ENCODE assay signal across 13 mouse cellular contexts in genomic region chr7:46113435-46113834, GRCm38 (mm10). TPM values are rescaled to one million over a fixed set of nuclear protein-coding genes. Genes with fewer than 3 reads are reported as not detected.
DNase-seq lines count a peak whose midpoint lies in the region; ATAC-seq and TF ChIP-seq lines count a peak whose summit lies in the region.
"Had no signal": no experiment of that assay in that cellular context is flagged by ENCODE, and none has a peak within 500 bp of the region (broad histone marks: within the 10 kb centered on the region; RNA-seq: fewer than 3 reads in every experiment).

No protein-coding gene starts in this region.

- H3K4me3 ChIP-seq in gastrocnemius, adult 2 months, result no peak overlapping the region
- H3K4me3 ChIP-seq in limb, embryonic 11.5 days (ENCODE audit: low read depth, low read length), result no peak overlapping the region
- no peak overlapping the region for H3K4me3 ChIP-seq in limb, embryonic 10.5 days
- no peak overlapping the region for H3K4me3 ChIP-seq in embryonic facial prominence, embryonic 14.5 days (ENCODE audit: low read depth, low read length)
- H3K4me3 ChIP-seq in neural tube, embryonic 15.5 days (replicated peaks), result no peak overlapping the region
- H3K4me3 ChIP-seq: forebrain, embryonic 10.5 days; heart, embryonic 13.5 days; megakaryocyte, embryonic 14.5 days had no signal

- DNase-seq in gastrocnemius, adult 2 months, result peak; percentile 35
- DNase-seq in gastrocnemius, postnatal 4 days (ENCODE audit: low spot score in 2 of 2), result no peak
- peak; percentile 42 for DNase-seq in limb, embryonic 11.5 days (ENCODE audit: low spot score)
- no peak for DNase-seq in limb, embryonic 10.5 days (ENCODE audit: low spot score)
- peak; percentile 36 for DNase-seq in embryonic facial prominence, embryonic 14.5 days (ENCODE audit: low spot score)
- no peak for DNase-seq in right cerebral cortex, adult 18-20 months
- DNase-seq: adrenal gland, adult 2 months; kidney, adult 18-20 months; lung, embryonic 14.5 days had no signal

- intact Hi-C loops in gastrocnemius, adult 2 months (cut with DNase I), result no loop called here

- H3K27ac ChIP-seq in gastrocnemius, adult 2 months, result peak overlapping the region; percentile 90; the same call in 1 of the 2 replicates
- H3K27ac ChIP-seq in limb, embryonic 11.5 days (replicated peaks; ENCODE audit: low read depth, low read length), result no peak overlapping the region
- H3K27ac ChIP-seq in limb, embryonic 10.5 days, result no peak overlapping the region
- H3K27ac ChIP-seq in embryonic facial prominence, embryonic 14.5 days (replicated peaks; ENCODE audit: low read depth, low read length), result no peak overlapping the region
- H3K27ac ChIP-seq in neural tube, embryonic 15.5 days (replicated peaks), result 0 out of 2 replicates have a peak overlapping the region, but pooled peaks have one; percentile 24
- H3K27ac ChIP-seq: forebrain, embryonic 10.5 days; heart, embryonic 13.5 days had no signal

- WGBS in limb, embryonic 11.5 days, result 70% methylated on average over 3 of the region's 3 CpGs
- WGBS in limb, embryonic 10.5 days, result 74% methylated on average over 3 of the region's 3 CpGs
- 63% methylated on average over 3 of the region's 3 CpGs for WGBS in embryonic facial prominence, embryonic 14.5 days
- whole genome bisulfite sequencing in neural tube, embryonic 15.5 days, result 46% methylated on average over 3 of the region's 3 CpGs

- H3K36me3 ChIP-seq in limb, embryonic 11.5 days (ENCODE audit: control insufficient read depth, insufficient read depth, low read length), result no peaks in the 10 kb centered on the region
- H3K36me3 ChIP-seq in limb, embryonic 10.5 days, result no peaks in the 10 kb centered on the region
- no peaks in the 10 kb centered on the region for H3K36me3 ChIP-seq in embryonic facial prominence, embryonic 14.5 days (ENCODE audit: control insufficient read depth, insufficient read depth, low read length)
- H3K36me3 ChIP-seq in neural tube, embryonic 15.5 days, result no peaks in the 10 kb centered on the region
- H3K36me3 ChIP-seq: forebrain, embryonic 10.5 days; heart, embryonic 13.5 days had no signal

- H3K9me3 ChIP-seq in limb, embryonic 11.5 days (ENCODE audit: control insufficient read depth, low read length), result no peaks in the 10 kb centered on the region
- no peaks in the 10 kb centered on the region for H3K9me3 ChIP-seq in limb, embryonic 10.5 days (replicated peaks)
- no peaks in the 10 kb centered on the region for H3K9me3 ChIP-seq in embryonic facial prominence, embryonic 14.5 days (ENCODE audit: control insufficient read depth, low read length)
- H3K9me3 ChIP-seq in neural tube, embryonic 15.5 days (replicated peaks), result no peaks in the 10 kb centered on the region
- H3K9me3 ChIP-seq: heart, embryonic 13.5 days had no signal

- TF ChIP-seq CTCF in gastrocnemius, adult 2 months (IDR thresholded peaks at IDR 0.05), result no peak

- H3K4me2 ChIP-seq in limb, embryonic 11.5 days (ENCODE audit: low read depth, severe bottlenecking), result no peak overlapping the region
- no peak overlapping the region for H3K4me2 ChIP-seq in embryonic facial prominence, embryonic 14.5 days (ENCODE audit: low read depth, low read length)
- H3K4me2 ChIP-seq in neural tube, embryonic 15.5 days, result no peak overlapping the region
- H3K4me2 ChIP-seq: heart, embryonic 13.5 days; lung, embryonic 14.5 days had no signal

- no peaks in the 10 kb centered on the region for H3K27me3 ChIP-seq in limb, embryonic 11.5 days (ENCODE audit: control insufficient read depth, insufficient read depth, low read length)
- no peaks in the 10 kb centered on the region for H3K27me3 ChIP-seq in limb, embryonic 10.5 days (ENCODE audit: low read depth, poor library complexity, severe bottlenecking)
- no peaks in the 10 kb centered on the region for H3K27me3 ChIP-seq in embryonic facial prominence, embryonic 14.5 days (replicated peaks; ENCODE audit: control insufficient read depth, insufficient read depth, low read length)
- no peaks in the 10 kb centered on the region for H3K27me3 ChIP-seq in neural tube, embryonic 15.5 days (replicated peaks)
- H3K27me3 ChIP-seq: heart, embryonic 13.5 days had no signal

- H3K4me1 ChIP-seq in limb, embryonic 11.5 days (ENCODE audit: control insufficient read depth, insufficient read depth, low read length), result peaks cover 6% of the 10 kb centered on the region
- H3K4me1 ChIP-seq in limb, embryonic 10.5 days, result peaks cover 46% of the 10 kb centered on the region
- H3K4me1 ChIP-seq in embryonic facial prominence, embryonic 14.5 days (ENCODE audit: control insufficient read depth, insufficient read depth, low read length), result no peaks in the 10 kb centered on the region
- peaks cover 21% of the 10 kb centered on the region for H3K4me1 ChIP-seq in neural tube, embryonic 15.5 days
- H3K4me1 ChIP-seq: megakaryocyte, embryonic 14.5 days had no signal

- H3K9ac ChIP-seq in limb, embryonic 11.5 days (ENCODE audit: low read length), result no peak overlapping the region
- no peak overlapping the region for H3K9ac ChIP-seq in embryonic facial prominence, embryonic 14.5 days (ENCODE audit: low read depth, low read length)
- no peak overlapping the region for H3K9ac ChIP-seq in neural tube, embryonic 15.5 days (replicated peaks)
- H3K9ac ChIP-seq: heart, embryonic 13.5 days; lung, embryonic 14.5 days had no signal

- ATAC-seq in limb, embryonic 11.5 days (ENCODE audit: insufficient number of reproducible peaks, low FRiP score, low TSS enrichment, low read depth), result no peak
- ATAC-seq in embryonic facial prominence, embryonic 14.5 days (ENCODE audit: low read depth), result 0 out of 2 replicates have a peak, but pooled peaks have one; percentile 7
- no peak for ATAC-seq in neural tube, embryonic 15.5 days (ENCODE audit: low FRiP score)

RNA-seq across cellular contexts. Expression of gene Kcnj11, which starts 12.9 kb away (rescaled TPM):
- total RNA-seq in gastrocnemius, adult 2 months (2021), result 100 to 1,000 TPM; 109 to 121 TPM
- 10 to 100 TPM; 41.4 to 45.1 TPM for total RNA-seq in gastrocnemius, postnatal 4 days (2021)
- polyA plus RNA-seq in limb, embryonic 11.5 days (2014; fragmentation: Nextera tagmentation; extraction: Ambion mirVana), result 0.16 TPM in 1 of 2 replicates, not detected in the other
- polyA plus RNA-seq in limb, embryonic 10.5 days (2016; fragmentation: Nextera tagmentation; extraction: Ambion mirVana), result 0.06 and 0.13 TPM in 2 replicates
- polyA plus RNA-seq in embryonic facial prominence, embryonic 14.5 days (2014; fragmentation: Nextera tagmentation; extraction: Ambion mirVana), result 0.47 and 0.61 TPM in 2 replicates
- polyA plus RNA-seq in neural tube, embryonic 15.5 days (2015; fragmentation: Nextera tagmentation; extraction: Ambion mirVana), result 1.9 and 2.7 TPM in 2 replicates
- polyA plus RNA-seq: lung, embryonic 14.5 days had no signal

Comparison
In these comparisons a context has a peak if more than half of its experiments do, and no peak if none do; other contexts are left out.
1. DNase-seq: peak in gastrocnemius, adult 2 months (single experiment), limb, embryonic 11.5 days (single experiment) and embryonic facial prominence, embryonic 14.5 days (single experiment); none in gastrocnemius, postnatal 4 days (0 of 2), limb, embryonic 10.5 days (single experiment) and right cerebral cortex, adult 18-20 months (single experiment).
2. H3K27ac ChIP-seq: peak in gastrocnemius, adult 2 months (single experiment) and neural tube, embryonic 15.5 days (single experiment); none in limb, embryonic 11.5 days (single experiment), limb, embryonic 10.5 days (single experiment) and embryonic facial prominence, embryonic 14.5 days (single experiment).